Mouse (Mus musculus): ENCODE measurements at regions not wholly inside any gene's neighbourhood (a gene's known extent, or its start where the extent isn't known, plus 50 kb on each side); places are given as distances from the start of the nearest gene placed in this dataset.

GRCm38 (mm10) chr16:53480664-53481063 is 1026.8 kb upstream of the Alcam start:
- H3K4me3 ChIP-seq, result no peak overlapping the region
- no peaks in the 10 kb centered on the region for H3K27me3 ChIP-seq (ENCODE audit: poor library complexity, severe bottlenecking)
- DNase-seq (ENCODE audit: extremely low spot score, low spot score), result no peak
- H3K36me3 ChIP-seq (replicated peaks), result no peaks in the 10 kb centered on the region
- no peak overlapping the region for H3K27ac ChIP-seq
- no peaks in the 10 kb centered on the region for H3K9me3 ChIP-seq
- no peaks in the 10 kb centered on the region for H3K4me1 ChIP-seq

DNA sequence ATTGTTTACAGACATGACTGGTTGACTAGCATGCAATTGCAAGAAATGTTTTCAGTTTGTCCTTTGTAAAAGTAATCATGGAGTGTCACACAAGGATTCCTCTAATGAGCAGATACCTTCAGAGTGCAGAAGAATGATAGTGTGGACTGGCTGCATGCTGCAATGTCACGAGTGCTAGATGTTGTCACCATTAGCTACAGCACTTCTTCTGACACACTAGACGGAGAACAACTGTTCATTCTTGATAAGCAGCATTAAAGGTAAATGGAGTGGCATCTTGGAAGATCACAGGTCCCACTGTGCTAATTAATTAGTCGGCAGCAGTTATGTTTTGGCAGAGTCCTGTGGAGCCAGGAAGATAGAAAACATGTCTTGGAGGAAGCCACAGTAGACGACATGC is 985.6 kb upstream of the Alcam start:
- H3K36me3 ChIP-seq (replicated peaks), result no peaks in the 10 kb centered on the region
- 83% methylated on average over 4 of the region's 4 CpGs for WGBS
- H3K9me3 ChIP-seq, result no peaks in the 10 kb centered on the region
- H3K27me3 ChIP-seq (ENCODE audit: poor library complexity, severe bottlenecking), result no peaks in the 10 kb centered on the region
- no peak overlapping the region for H3K4me3 ChIP-seq
- H3K27ac ChIP-seq, result no peak overlapping the region
- DNase-seq (ENCODE audit: extremely low spot score, low spot score), result no peak
- H3K4me1 ChIP-seq, result no peaks in the 10 kb centered on the region

GRCm38 (mm10) chr16:53418416-53418815 is 964.5 kb upstream of the Alcam start:
- no peak for DNase-seq (ENCODE audit: extremely low spot score, low spot score)
- no peak overlapping the region for H3K27ac ChIP-seq
- no peaks in the 10 kb centered on the region for H3K9me3 ChIP-seq
- no peak overlapping the region for H3K4me3 ChIP-seq
- no peaks in the 10 kb centered on the region for H3K4me1 ChIP-seq
- WGBS, result 74% methylated on average over 2 of the region's 2 CpGs
- no peaks in the 10 kb centered on the region for H3K27me3 ChIP-seq (ENCODE audit: poor library complexity, severe bottlenecking)
- no peaks in the 10 kb centered on the region for H3K36me3 ChIP-seq (replicated peaks)

GRCm38 (mm10) chr16:53385176-53385575 is 931.3 kb upstream of the Alcam start:
- H3K4me1 ChIP-seq, result no peaks in the 10 kb centered on the region
- H3K4me3 ChIP-seq, result no peak overlapping the region
- no peaks in the 10 kb centered on the region for H3K27me3 ChIP-seq (ENCODE audit: poor library complexity, severe bottlenecking)
- H3K9me3 ChIP-seq, result peaks cover 9% of the 10 kb centered on the region; the same call in 1 of the 2 replicates
- H3K27ac ChIP-seq, result no peak overlapping the region
- H3K36me3 ChIP-seq (replicated peaks), result no peaks in the 10 kb centered on the region
- 87% methylated on average over 4 of the region's 4 CpGs for WGBS
- no peak for DNase-seq (ENCODE audit: extremely low spot score, low spot score)

GRCm38 (mm10) chr16:53342153-53342552 is 888.3 kb upstream of the Alcam start:
- no peak overlapping the region for H3K27ac ChIP-seq
- 90% methylated on average over 3 of the region's 3 CpGs for WGBS
- DNase-seq (ENCODE audit: extremely low spot score, low spot score), result no peak
- no peaks in the 10 kb centered on the region for H3K27me3 ChIP-seq (ENCODE audit: poor library complexity, severe bottlenecking)
- H3K4me1 ChIP-seq, result no peaks in the 10 kb centered on the region
- no peaks in the 10 kb centered on the region for H3K36me3 ChIP-seq (replicated peaks)
- H3K9me3 ChIP-seq, result no peaks in the 10 kb centered on the region
- H3K4me3 ChIP-seq, result no peak overlapping the region

GRCm38 (mm10) chr16:53326353-53326752 is 872.5 kb upstream of the Alcam start:
- Histone ChIP-seq H3K27ac (no peak overlapping the region), H3K36me3 (replicated peaks) (no peaks in the 10 kb centered on the region), H3K9me3 (no peaks in the 10 kb centered on the region), H3K4me1 (no peaks in the 10 kb centered on the region), H3K27me3 (ENCODE audit: poor library complexity, severe bottlenecking) (no peaks in the 10 kb centered on the region), H3K4me3 (no peak overlapping the region)
- DNase-seq (ENCODE audit: extremely low spot score, low spot score), result no peak

GRCm38 (mm10) chr16:53292081-53292480 is 838.2 kb upstream of the Alcam start:
- no peak for DNase-seq (ENCODE audit: extremely low spot score, low spot score)
- Histone ChIP-seq H3K4me3 (no peak overlapping the region), H3K36me3 (replicated peaks) (no peaks in the 10 kb centered on the region), H3K9me3 (no peaks in the 10 kb centered on the region), H3K27ac (no peak overlapping the region), H3K4me1 (no peaks in the 10 kb centered on the region), H3K27me3 (ENCODE audit: poor library complexity, severe bottlenecking) (no peaks in the 10 kb centered on the region)
- WGBS, result 87% methylated on average over 1 of the region's 1 CpGs

DNA sequence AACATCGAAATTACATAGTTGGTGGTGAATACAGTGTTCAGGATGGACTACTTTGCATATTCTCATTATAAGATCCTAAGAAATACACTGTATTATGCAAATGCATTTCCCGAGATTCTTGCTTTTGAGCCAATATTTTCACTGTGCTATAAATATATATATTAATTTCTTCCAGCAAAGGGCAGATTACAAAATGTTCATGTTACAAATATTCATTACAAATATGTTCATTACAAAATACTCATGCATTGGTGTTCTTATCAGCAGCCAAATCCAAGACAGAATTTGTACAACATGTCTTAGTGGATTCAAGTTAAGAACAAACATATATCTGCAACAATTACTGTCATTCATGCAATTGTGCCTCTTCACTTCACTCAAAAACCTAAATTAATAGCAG is 828.1 kb upstream of the Alcam start:
- Histone ChIP-seq H3K27me3 (ENCODE audit: poor library complexity, severe bottlenecking) (no peaks in the 10 kb centered on the region), H3K4me3 (no peak overlapping the region), H3K27ac (no peak overlapping the region), H3K9me3 (no peaks in the 10 kb centered on the region), H3K36me3 (replicated peaks) (no peaks in the 10 kb centered on the region), H3K4me1 (no peaks in the 10 kb centered on the region)
- 83% methylated on average over 2 of the region's 2 CpGs for WGBS
- no peak for DNase-seq (ENCODE audit: extremely low spot score, low spot score)

- no peaks in the 10 kb centered on the region for H3K27me3 ChIP-seq (ENCODE audit: poor library complexity, severe bottlenecking)
- DNase-seq (ENCODE audit: extremely low spot score, low spot score), result peak; percentile 26
- H3K27ac ChIP-seq, result no peak overlapping the region
- no peaks in the 10 kb centered on the region for H3K9me3 ChIP-seq
- no peaks in the 10 kb centered on the region for H3K36me3 ChIP-seq (replicated peaks)
- no peak overlapping the region for H3K4me3 ChIP-seq
- H3K4me1 ChIP-seq, result no peaks in the 10 kb centered on the region
- 31% methylated on average over 3 of the region's 3 CpGs for WGBS
These were observed 812.2 kb upstream of the Alcam start for GRCm38 (mm10) chr16:53266116-53266515.

- Histone ChIP-seq H3K36me3 (replicated peaks) (no peaks in the 10 kb centered on the region), H3K27me3 (ENCODE audit: poor library complexity, severe bottlenecking) (no peaks in the 10 kb centered on the region), H3K4me3 (no peak overlapping the region), H3K4me1 (no peaks in the 10 kb centered on the region), H3K27ac (no peak overlapping the region), H3K9me3 (no peaks in the 10 kb centered on the region)
- 90% methylated on average over 1 of the region's 1 CpGs for WGBS
- no peak for DNase-seq (ENCODE audit: extremely low spot score, low spot score)
These were observed 791.5 kb upstream of the Alcam start for GRCm38 (mm10) chr16:53245365-53245764.

DNA sequence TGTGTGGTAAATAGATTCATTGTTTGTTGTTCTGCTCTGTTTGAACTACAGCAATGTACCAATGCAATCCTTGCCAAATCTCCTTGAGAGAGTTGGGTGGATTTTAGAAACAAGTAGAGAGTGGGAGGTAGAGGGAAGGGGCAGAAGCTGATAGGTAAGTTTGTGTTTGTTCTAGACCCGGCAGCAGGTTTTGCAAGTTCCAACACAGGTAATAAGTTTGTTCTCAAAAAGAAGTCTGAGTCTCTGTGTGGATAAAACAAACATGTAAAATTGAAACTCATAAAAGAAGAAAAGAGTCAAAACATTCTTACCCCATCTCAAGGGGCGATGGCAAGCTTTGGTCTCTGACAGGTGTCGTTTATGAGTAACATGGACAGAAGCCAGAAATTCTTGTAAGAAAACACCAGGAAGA is 788.3 kb upstream of the Alcam start:
- 91% methylated on average over 3 of the region's 3 CpGs for WGBS
- DNase-seq (ENCODE audit: extremely low spot score, low spot score), result no peak
- H3K36me3 ChIP-seq (replicated peaks), result no peaks in the 10 kb centered on the region
- no peaks in the 10 kb centered on the region for H3K27me3 ChIP-seq (ENCODE audit: poor library complexity, severe bottlenecking)
- H3K4me1 ChIP-seq, result no peaks in the 10 kb centered on the region
- H3K27ac ChIP-seq, result no peak overlapping the region
- no peaks in the 10 kb centered on the region for H3K9me3 ChIP-seq
- no peak overlapping the region for H3K4me3 ChIP-seq

- DNase-seq (ENCODE audit: extremely low spot score, low spot score), result no peak
- H3K27ac ChIP-seq, result no peak overlapping the region
- WGBS, result 83% methylated on average over 4 of the region's 4 CpGs
- no peaks in the 10 kb centered on the region for H3K27me3 ChIP-seq (ENCODE audit: poor library complexity, severe bottlenecking)
- H3K9me3 ChIP-seq, result no peaks in the 10 kb centered on the region
- no peak overlapping the region for H3K4me3 ChIP-seq
- H3K4me1 ChIP-seq, result no peaks in the 10 kb centered on the region
- no peaks in the 10 kb centered on the region for H3K36me3 ChIP-seq (replicated peaks)
These were observed 765.0 kb upstream of the Alcam start for GRCm38 (mm10) chr16:53218886-53219285.

- H3K4me1 ChIP-seq, result no peaks in the 10 kb centered on the region
- H3K9me3 ChIP-seq, result no peaks in the 10 kb centered on the region
- 37% methylated on average over 1 of the region's 1 CpGs for WGBS
- H3K27ac ChIP-seq, result no peak overlapping the region
- H3K4me3 ChIP-seq, result no peak overlapping the region
- H3K27me3 ChIP-seq (ENCODE audit: poor library complexity, severe bottlenecking), result no peaks in the 10 kb centered on the region
- no peaks in the 10 kb centered on the region for H3K36me3 ChIP-seq (replicated peaks)
- DNase-seq (ENCODE audit: extremely low spot score, low spot score), result no peak
These were observed 747.6 kb upstream of the Alcam start for GRCm38 (mm10) chr16:53201449-53201848.

DNA sequence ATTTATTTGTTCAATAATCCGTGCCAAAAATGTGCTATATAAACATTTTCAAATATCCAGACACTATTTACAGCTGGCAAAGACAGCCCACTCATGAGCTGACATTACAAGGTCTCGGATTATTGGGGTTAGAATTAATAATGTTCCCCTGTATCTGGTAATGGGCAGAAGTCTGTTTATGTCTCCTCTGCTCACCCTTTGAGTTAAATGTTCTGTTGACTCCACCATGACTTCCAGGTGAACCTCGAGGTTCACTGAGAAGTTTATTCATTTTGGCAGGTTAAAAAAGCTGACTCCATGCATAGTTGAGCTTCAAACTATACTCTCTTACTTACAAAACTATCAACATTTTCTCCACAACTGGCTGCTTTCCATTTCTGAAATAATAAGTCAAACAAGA is 732.6 kb upstream of the Alcam start:
- 77% methylated on average over 3 of the region's 3 CpGs for WGBS
- H3K27ac ChIP-seq, result no peak overlapping the region
- no peaks in the 10 kb centered on the region for H3K4me1 ChIP-seq
- H3K27me3 ChIP-seq (ENCODE audit: poor library complexity, severe bottlenecking), result no peaks in the 10 kb centered on the region
- H3K9me3 ChIP-seq, result no peaks in the 10 kb centered on the region
- DNase-seq (ENCODE audit: extremely low spot score, low spot score), result no peak
- no peak overlapping the region for H3K4me3 ChIP-seq
- no peaks in the 10 kb centered on the region for H3K36me3 ChIP-seq (replicated peaks)

Measured in forebrain, embryonic 10.5 days (tissue).